Mouse (Mus musculus) skeletal muscle tissue, postnatal 0 days (tissue): ENCODE data around the gene Rbmxl1. TPM values are rescaled to one million over a fixed set of nuclear protein-coding genes. Genes with fewer than 3 reads are reported as not detected.

Experiments
- polyA plus RNA-seq: library from polyadenylated mRNA; unstranded; fragments of >200 nt; fragmentation: Nextera tagmentation; extraction: Ambion mirVana; gene quantifications from 2 replicates; pipeline ENCODE4 v1.2.1, GENCODE M21; 2015

The Rbmxl1 gene
- polyA plus RNA-seq: 49.1 and 56.4 TPM in 2 replicates

DNA sequence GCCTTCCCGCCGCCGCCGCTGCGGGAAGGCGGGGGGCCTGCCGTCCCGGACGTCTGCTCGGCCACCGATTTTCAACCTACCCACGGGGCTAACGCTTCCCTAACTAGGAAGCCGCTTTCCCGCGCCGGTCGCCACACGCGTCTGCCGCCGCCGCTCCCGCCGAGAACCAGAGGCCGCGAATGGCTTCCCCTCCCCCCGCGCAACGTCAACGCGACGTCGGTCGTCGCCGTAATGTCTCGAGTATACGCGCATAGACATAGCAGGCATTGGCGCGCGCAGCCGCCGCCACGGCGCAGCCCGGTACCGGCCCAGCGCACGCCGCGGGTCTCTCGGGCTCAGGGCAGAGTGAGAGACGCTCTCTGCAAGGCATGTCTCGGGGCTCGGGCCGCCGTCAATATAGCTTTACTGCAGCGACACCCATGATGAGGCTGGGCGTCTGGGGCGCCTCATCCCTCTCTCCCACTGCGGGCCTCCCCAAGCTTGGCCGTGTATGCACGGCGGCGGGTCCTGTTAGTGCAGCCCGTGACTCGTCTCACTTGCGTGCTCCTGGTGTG is at the start of gene Rbmxl1:
Rbmxl1 (minus strand) TSS at position 180 of the 554 bp plus-strand sequence.

DNA sequence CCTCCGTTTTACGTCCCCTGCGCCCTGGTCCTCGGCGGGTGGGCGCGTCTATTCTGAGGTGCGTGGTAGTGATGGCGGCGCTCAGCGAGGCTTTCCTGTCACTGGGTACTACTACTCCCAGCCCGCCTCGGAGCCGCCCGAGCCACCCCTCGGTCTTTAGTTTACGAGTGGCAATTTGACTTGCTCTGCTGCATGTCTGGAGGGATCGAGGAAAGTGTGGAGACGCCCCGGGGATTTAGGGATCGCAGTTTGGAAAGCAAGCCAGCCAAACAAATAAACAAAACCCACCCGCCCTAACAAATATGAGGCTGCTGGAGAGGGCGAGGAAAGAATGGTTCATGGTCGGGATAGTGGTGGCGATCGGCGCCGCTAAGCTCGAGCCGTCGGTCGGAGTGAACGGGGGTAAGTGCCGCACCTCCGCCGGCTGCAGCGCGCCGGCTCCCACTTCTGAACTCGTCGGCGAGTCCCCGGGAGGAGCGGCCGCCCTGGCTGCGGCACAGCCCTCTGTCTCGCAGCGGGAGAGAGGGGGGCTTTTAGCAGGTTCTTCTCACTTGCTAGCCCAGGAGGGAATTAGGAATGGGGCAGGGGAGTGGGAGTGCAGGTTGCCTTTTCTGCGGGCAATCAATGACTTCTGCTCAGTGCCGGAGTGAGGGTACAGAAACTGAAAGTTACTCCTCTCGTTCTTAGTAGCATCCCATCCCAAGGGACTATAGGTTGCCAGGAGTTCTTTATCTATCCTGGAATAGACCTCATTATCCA is 754 bp upstream of the Rbmxl1 start, which contains the start of gene Slc10a7:
Slc10a7 (plus strand) TSS at position 74 of the 759 bp plus-strand sequence.

Other genes starting within 250 kb of the Rbmxl1 start
- not detected in 2 replicates for gene Pou4f2, start 72.3 kb downstream of the Rbmxl1 start, polyA plus RNA-seq
- 8.0 and 8.4 TPM in 2 replicates for gene Slc10a7, start 448 bp upstream of the Rbmxl1 start, polyA plus RNA-seq